Mouse (Mus musculus) kidney, embryonic 14.5 days (tissue): ENCODE measurements at regions not wholly inside any gene's neighbourhood (a gene's known extent, or its start where the extent isn't known, plus 50 kb on each side); places are given as distances from the start of the nearest gene placed in this dataset.

Source experiments
- ATAC-seq: fragments of 200-750 bp; cut with Nextera tagmentation; 2 replicates; pipeline ENCODE4 v1.8.0; 2017; ENCODE audit warnings: moderate number of reproducible peaks, mild to moderate bottlenecking, moderate TSS enrichment, moderate library complexity; ENCODE audit not compliant: low FRiP score, low TSS enrichment
- H3K27ac ChIP-seq: fragments of 300-500 bp; sonication (generic); 2 replicates; pipeline ENCODE4 v1.5.1; 2014; ENCODE audit warnings: low read depth, mild to moderate bottlenecking, low read length, moderate library complexity, mixed read lengths
- H3K27me3 ChIP-seq: fragments of 300-500 bp; sonication (generic); 2 replicates; pipeline ENCODE4 v1.6.1; 2014; ENCODE audit warnings: mild to moderate bottlenecking, low read length; ENCODE audit not compliant: control insufficient read depth, insufficient read depth
- H3K36me3 ChIP-seq: fragments of 300-500 bp; sonication (generic); 2 replicates; pipeline ENCODE4 v1.6.1; 2014; ENCODE audit warnings: low read length, mixed read lengths; ENCODE audit not compliant: control insufficient read depth, insufficient read depth
- H3K4me1 ChIP-seq: fragments of 300-500 bp; sonication (generic); 2 replicates; pipeline ENCODE4 v1.6.1; 2014; ENCODE audit warnings: low read length, mixed read lengths; ENCODE audit not compliant: control insufficient read depth, insufficient read depth
- H3K4me2 ChIP-seq: fragments of 300-500 bp; sonication (generic); replicated peaks from 2 replicates; pipeline ENCODE4 v1.6.1; 2014; ENCODE audit warnings: low read depth, mild to moderate bottlenecking, low read length
- H3K4me3 ChIP-seq: fragments of 300-500 bp; sonication (generic); 2 replicates; pipeline ENCODE4 v1.5.1; 2014; ENCODE audit warnings: mild to moderate bottlenecking, low read length
- H3K9ac ChIP-seq: fragments of 300-500 bp; sonication (generic); 2 replicates; pipeline ENCODE4 v1.6.1; 2014; ENCODE audit warnings: low read depth, mild to moderate bottlenecking, low read length, moderate library complexity
- H3K9me3 ChIP-seq: fragments of 300-500 bp; sonication (generic); 2 replicates; pipeline ENCODE4 v1.6.1; 2016; ENCODE audit warnings: low read length; ENCODE audit not compliant: control insufficient read depth
- WGBS: fragments of 180-500 bp; shearing (Covaris S2); extraction: QIAGEN DNeasy Blood & Tissue Kit; methylation state at CpG from one replicate; pipeline ENCODE4 v1.1.7; 2014; 5-methylcytosine and 5-hydroxymethylcytosine counted together

DNA sequence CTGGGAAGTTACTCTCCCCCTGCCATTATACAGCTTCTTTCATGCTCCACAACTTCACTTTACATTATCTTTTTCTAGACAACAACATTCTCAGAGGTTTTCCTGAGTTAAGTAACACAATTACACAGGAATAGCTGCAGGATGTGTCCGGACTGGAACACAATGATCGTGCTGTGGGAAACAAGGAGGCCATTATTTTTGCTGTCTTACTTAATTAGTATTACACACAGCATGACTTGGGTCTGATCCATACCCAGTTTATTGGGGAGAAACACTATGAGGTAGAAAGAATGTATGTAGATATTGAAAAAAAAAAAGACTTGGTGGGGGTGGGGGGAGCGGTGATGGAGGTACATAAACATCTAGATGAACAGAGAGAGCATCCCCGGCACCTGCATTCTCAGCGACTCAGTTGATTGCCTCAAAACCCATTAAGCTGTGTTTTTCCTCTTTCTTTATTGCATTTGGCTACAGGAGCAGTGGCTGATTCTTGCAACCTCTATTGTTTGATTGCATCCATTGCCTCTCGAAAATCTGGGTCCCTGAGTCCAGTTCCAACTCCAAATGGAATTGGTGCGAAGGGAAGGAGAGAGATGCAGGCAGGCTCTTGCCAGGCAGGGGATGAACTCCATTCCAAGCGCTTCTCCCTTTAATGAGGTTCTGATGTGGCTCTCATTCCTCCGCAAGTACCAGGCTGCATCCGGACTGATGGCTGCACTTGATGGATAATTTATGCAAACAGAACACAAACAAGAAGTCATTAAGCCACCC, 529.8 kb downstream of the Slc4a3 start:
- Histone ChIP-seq H3K9me3 (no peaks in the 10 kb centered on the region), H3K27ac (no peak overlapping the region), H3K4me2 (no peak overlapping the region), H3K9ac (no peak overlapping the region), H3K27me3 (no peaks in the 10 kb centered on the region), H3K4me1 (no peaks in the 10 kb centered on the region), H3K4me3 (no peak overlapping the region), H3K36me3 (no peaks in the 10 kb centered on the region)
- WGBS, result 56% methylated on average over 10 of the region's 10 CpGs
- ATAC-seq, result no peak

DNA sequence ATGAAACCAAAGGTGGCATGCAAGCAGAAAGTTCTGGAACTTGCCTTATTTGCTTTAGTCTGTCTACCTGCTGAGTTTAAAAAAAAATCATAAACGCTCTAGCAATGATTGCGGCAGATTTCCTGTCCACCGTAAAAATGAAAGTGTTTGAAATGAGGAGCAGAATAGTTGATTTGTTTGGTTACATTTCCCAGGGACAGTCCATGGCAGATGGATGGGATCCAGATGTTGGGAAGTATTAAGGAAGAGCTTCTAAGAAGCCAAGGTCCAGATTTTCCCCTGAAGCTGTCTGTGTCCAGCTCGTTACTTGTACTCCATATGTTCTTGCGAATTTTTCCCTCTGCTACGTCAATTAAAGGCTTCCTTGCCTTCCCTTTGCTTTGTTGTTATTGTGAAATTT, 534.2 kb downstream of the Slc4a3 start:
- H3K27ac ChIP-seq, result no peak overlapping the region
- H3K9ac ChIP-seq, result no peak overlapping the region
- H3K4me1 ChIP-seq, result no peaks in the 10 kb centered on the region
- ATAC-seq, result no peak
- H3K9me3 ChIP-seq, result no peaks in the 10 kb centered on the region
- H3K36me3 ChIP-seq, result no peaks in the 10 kb centered on the region
- H3K4me2 ChIP-seq, result no peak overlapping the region
- 69% methylated on average over 6 of the region's 6 CpGs for WGBS
- H3K27me3 ChIP-seq, result no peaks in the 10 kb centered on the region
- H3K4me3 ChIP-seq, result no peak overlapping the region

DNA sequence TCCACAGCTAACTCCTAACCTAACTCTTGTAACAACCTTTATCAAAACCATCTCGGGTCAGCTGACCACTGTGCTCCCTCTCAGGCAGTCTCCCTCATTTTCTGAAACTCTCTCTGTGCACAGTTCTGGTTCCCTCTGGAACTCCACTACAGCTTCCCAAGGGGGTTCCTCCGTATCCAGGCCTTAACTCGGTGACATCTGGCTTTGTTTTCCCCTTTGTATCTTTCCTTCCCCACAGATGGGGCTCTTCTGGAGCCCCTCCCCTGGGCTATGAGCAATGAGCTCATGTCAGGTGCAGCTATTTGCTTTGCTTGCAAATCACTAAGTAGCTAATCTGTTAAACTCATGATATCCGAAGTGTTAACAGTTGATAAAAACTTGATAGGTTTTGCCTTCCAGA, 535.6 kb downstream of the Slc4a3 start:
- H3K27ac ChIP-seq, result no peak overlapping the region
- 67% methylated on average over 4 of the region's 4 CpGs for WGBS

DNA sequence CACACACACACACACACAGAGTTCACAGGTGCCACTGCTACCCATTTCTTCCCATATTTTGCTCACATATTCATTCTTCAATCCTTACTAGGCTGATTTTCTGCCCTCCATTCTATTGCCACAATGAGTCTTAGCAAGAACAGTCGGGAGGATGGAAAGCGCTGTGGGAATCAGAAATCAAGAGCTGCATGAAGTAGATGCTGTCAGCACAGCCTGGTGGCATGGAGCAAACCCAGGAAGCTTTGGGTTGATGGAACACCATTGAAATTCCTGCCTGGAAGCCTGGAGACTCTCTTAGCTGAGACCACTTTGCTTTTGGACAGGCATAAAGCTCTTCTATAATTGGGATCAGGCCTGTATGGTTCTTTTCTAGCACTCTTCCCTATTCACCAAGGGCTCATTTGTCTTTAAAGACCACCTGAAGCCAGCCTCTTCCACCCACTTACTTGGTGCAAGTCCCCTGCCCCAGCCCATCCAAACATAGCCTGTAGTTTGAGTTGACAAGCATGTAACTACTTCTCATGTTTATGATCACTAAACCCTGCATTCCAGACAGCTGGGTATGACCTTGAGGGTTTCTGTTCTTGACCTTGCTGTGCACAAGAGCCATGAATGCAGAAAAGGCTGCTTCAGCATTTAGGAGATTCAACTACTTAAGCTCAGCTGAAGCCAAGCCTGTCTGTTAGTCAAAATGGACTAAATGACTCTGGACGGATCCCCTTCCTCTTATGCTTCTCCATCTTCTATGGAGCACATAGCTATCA, 537.4 kb downstream of the Slc4a3 start:
- H3K27me3 ChIP-seq, result no peaks in the 10 kb centered on the region
- no peak overlapping the region for H3K9ac ChIP-seq
- no peak for ATAC-seq
- H3K4me3 ChIP-seq, result no peak overlapping the region
- no peak overlapping the region for H3K4me2 ChIP-seq
- H3K27ac ChIP-seq, result no peak overlapping the region
- no peaks in the 10 kb centered on the region for H3K9me3 ChIP-seq
- WGBS, result 90% methylated on average over 3 of the region's 3 CpGs
- H3K4me1 ChIP-seq, result no peaks in the 10 kb centered on the region
- H3K36me3 ChIP-seq, result no peaks in the 10 kb centered on the region

More for the DNA sequence above, 535.6 kb downstream of the Slc4a3 start:
- no peaks in the 10 kb centered on the region for H3K9me3 ChIP-seq
- H3K27me3 ChIP-seq, result no peaks in the 10 kb centered on the region
- H3K4me3 ChIP-seq, result no peak overlapping the region
- H3K36me3 ChIP-seq, result no peaks in the 10 kb centered on the region
- no peak overlapping the region for H3K9ac ChIP-seq
- ATAC-seq, result no peak
- no peaks in the 10 kb centered on the region for H3K4me1 ChIP-seq
- no peak overlapping the region for H3K4me2 ChIP-seq

DNA sequence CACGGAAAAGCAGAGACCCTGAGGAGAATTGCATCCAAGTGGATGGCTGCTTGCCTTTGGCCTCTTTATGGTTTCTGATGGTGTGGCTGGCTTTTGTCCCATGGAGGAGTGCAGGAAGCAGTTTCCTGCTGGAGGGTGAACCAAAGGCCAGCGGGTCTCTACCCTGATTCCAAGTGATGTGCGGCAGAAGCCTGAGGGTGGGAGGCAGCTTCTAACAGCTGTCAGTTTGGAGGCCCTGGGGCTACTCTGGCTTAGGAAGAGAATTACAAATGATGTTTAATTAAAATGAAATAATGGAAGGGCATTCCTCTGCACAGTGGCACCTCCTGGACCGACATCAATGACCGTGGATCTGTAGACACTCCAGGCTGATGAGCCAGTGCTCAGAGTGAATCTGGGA, 545.0 kb downstream of the Slc4a3 start:
- no peak for ATAC-seq
- Histone ChIP-seq H3K4me2 (no peak overlapping the region), H3K36me3 (no peaks in the 10 kb centered on the region), H3K9ac (no peak overlapping the region), H3K9me3 (no peaks in the 10 kb centered on the region), H3K4me1 (no peaks in the 10 kb centered on the region), H3K27me3 (no peaks in the 10 kb centered on the region), H3K27ac (no peak overlapping the region), H3K4me3 (no peak overlapping the region)
- WGBS, result 33% methylated on average over 5 of the region's 5 CpGs

DNA sequence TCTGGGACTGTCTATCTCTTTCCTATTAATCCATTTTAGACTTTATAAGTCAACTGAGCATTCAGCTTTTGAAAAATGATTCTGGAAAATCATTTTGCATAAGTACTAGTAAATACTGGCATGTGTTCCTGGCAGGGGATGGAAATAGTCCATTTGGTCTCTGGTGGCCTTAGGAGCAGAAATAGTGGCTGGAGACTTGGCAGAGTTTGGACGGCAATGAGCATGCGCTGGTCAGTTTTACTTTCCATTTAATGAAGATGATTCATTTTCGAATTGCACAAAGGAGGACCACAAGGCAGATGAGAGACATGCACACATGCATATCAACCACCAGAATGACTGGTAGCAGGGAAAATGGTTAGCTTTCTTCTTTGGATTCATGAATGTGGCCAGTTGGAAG, 567.2 kb downstream of the Slc4a3 start:
- H3K4me3 ChIP-seq, result no peak overlapping the region
- H3K9me3 ChIP-seq, result no peaks in the 10 kb centered on the region
- H3K27ac ChIP-seq, result no peak overlapping the region
- no peaks in the 10 kb centered on the region for H3K36me3 ChIP-seq
- no peak overlapping the region for H3K9ac ChIP-seq
- no peaks in the 10 kb centered on the region for H3K4me1 ChIP-seq
- ATAC-seq, result no peak
- no peaks in the 10 kb centered on the region for H3K27me3 ChIP-seq
- no peak overlapping the region for H3K4me2 ChIP-seq
- WGBS, result 90% methylated on average over 3 of the region's 3 CpGs

DNA sequence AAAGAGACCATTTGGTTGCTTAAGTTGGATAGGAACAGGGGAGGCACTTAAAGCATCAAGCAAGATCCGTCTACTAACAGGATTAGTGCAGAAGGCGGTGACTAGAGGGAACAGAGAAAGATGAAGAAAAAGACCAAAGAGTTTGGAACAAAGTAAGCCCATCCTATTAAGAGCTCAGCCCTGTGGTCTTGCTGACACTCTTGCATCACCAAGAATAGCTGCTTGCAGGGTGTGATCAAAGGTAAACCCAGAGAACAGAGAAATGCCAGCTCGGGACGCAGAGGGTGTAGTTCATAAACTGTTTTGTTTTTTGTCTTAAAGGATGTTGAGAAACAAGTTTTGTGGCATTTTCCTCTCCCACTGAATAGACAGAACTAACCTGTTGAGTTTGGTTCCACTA, 574.8 kb downstream of the Slc4a3 start:
- Histone ChIP-seq H3K9ac (no peak overlapping the region), H3K9me3 (no peaks in the 10 kb centered on the region), H3K4me2 (no peak overlapping the region), H3K4me3 (no peak overlapping the region), H3K27ac (no peak overlapping the region), H3K4me1 (no peaks in the 10 kb centered on the region), H3K27me3 (no peaks in the 10 kb centered on the region), H3K36me3 (no peaks in the 10 kb centered on the region)
- ATAC-seq, result no peak
- WGBS, result 70% methylated on average over 4 of the region's 4 CpGs

DNA sequence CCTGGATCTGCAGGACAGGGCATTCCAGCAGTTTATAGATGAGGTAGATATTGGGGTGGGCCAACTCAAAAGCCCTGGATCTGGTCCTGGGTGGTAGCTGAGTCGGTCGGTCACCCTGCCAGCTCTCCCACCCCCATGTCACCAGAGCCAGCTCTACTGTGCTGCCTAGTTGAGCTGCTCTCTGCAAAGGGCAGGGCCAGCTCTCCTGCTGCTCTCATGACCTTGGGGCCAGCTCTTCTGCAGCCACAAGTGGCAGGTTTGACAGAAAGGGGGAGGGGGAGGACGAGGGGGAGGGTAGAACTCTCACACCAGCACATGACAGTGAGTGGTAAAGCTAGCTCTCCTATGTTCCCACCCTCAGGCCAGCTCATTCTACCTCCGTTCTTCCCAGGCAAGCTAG, 584.3 kb downstream of the Slc4a3 start:
- no peak overlapping the region for H3K9ac ChIP-seq
- no peaks in the 10 kb centered on the region for H3K27me3 ChIP-seq
- H3K4me3 ChIP-seq, result no peak overlapping the region
- H3K27ac ChIP-seq, result no peak overlapping the region
- no peak for ATAC-seq
- no peak overlapping the region for H3K4me2 ChIP-seq
- no peaks in the 10 kb centered on the region for H3K9me3 ChIP-seq
- H3K36me3 ChIP-seq, result no peaks in the 10 kb centered on the region
- no peaks in the 10 kb centered on the region for H3K4me1 ChIP-seq
- 44% methylated on average over 4 of the region's 4 CpGs for WGBS

DNA sequence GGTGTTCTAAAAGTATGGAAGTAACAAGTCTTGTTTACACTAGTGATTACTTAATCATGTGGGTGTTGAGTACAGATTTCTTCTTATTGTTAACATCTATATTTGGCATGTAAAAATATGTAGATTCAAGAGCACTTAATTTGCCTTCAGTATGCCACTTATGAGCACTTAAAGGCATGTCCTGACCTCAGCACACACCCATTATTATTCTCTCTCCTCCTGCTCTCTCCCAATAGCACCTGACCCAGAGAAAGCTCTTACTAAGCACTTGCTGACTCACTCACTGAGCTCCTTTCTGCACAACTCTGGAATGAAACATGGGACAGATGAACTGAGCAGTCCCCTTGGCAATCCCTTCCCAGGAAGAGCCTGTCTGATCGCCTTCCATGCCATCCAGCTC, 590.7 kb downstream of the Slc4a3 start:
- Histone ChIP-seq H3K27ac (no peak overlapping the region), H3K36me3 (no peaks in the 10 kb centered on the region), H3K4me1 (no peaks in the 10 kb centered on the region), H3K9me3 (no peaks in the 10 kb centered on the region), H3K4me3 (no peak overlapping the region), H3K4me2 (no peak overlapping the region), H3K27me3 (no peaks in the 10 kb centered on the region), H3K9ac (no peak overlapping the region)
- WGBS, result 76% methylated on average over 1 of the region's 1 CpGs
- ATAC-seq, result no peak
